Mouse (Mus musculus) large intestine, adult 2 months (tissue): ENCODE results near the gene Nebl. TPM values are rescaled to one million over a fixed set of nuclear protein-coding genes. Genes with fewer than 3 reads are reported as not detected.

Source experiments
- DNase-seq: peaks from one replicate; pipeline ENCODE4 v3.0.0-alpha.2; 2012; ENCODE audit warnings: low read depth, low spot score
- WGBS: fragments of 180-500 bp; shearing (Covaris S2); methylation state at CpG from one replicate; pipeline ENCODE4 v1.1.7; 2018; 5-methylcytosine and 5-hydroxymethylcytosine counted together
- polyA plus RNA-seq: library from polyadenylated mRNA; depleted of rRNA; stranded (reverse); fragments of >200 nt; gene quantifications from 2 replicates; pipeline ENCODE4 v1.2.3, GENCODE M21; 2012

Gene Nebl
- polyA plus RNA-seq, 1 experiment, result 2.3 TPM

- whole genome bisulfite sequencing, result 79% methylated on average over 4 of the region's 4 CpGs
- no peak for DNase-seq
These were observed 296.0 kb downstream of the Nebl start for GRCm38 (mm10) chr2:17435217-17435616.

DNA sequence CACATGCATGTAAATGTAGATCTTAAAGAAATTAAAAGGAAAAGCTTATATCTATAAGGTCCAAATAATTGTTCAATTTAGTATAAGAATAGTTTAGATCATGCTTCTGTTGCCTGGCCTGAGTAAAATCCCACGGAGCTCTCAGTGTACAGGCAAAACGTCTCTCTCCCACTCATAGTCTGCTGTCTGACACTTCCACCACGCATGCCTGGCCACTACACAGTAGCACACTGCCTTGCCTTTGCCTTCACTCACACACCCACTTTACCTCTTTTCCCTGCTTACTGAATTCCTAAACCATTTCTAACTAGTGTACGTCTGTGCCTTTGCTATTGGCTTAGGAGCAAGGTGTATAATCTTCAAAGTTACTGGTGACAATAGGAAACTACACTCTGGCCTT lies 302.2 kb downstream of the Nebl start:
- DNase-seq, result no peak
- 84% methylated on average over 4 of the region's 4 CpGs for WGBS

GRCm38 (mm10) chr2:17428156-17428555 lies 303.1 kb downstream of the Nebl start:
- 84% methylated on average over 4 of the region's 4 CpGs for WGBS
- DNase-seq, result no peak

DNA sequence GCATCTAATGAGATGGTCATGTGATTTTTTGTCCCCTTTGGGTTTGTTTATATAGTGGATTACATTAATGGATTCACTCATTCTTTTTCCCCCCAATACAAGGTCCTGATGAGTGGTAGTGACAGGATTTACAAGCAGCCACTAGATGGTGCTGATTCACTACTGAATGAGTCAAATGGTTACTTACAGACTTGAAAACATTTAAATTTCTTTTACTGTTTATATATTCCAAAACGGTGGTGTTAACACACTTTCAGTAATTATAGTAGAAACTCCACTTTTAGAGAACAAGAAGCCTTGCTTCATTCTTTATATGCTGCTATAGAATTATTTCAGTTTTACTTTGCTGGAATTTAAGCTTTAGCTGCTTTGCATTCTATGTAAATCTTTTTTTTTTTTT lies 308.3 kb downstream of the Nebl start:
- 0% methylated on average over 1 of the region's 1 CpGs for WGBS
- DNase-seq, result peak; percentile 1

- DNase-seq, result no peak
- WGBS, result 14% methylated on average over 4 of the region's 4 CpGs
These were observed 315.9 kb downstream of the Nebl start for GRCm38 (mm10) chr2:17415347-17415746.

- no peak for DNase-seq
- WGBS, result 61% methylated on average over 2 of the region's 2 CpGs
These were observed 316.9 kb downstream of the Nebl start for GRCm38 (mm10) chr2:17414324-17414723.

- WGBS, result 71% methylated on average over 8 of the region's 8 CpGs
- DNase-seq, result no peak
These were observed 317.6 kb downstream of the Nebl start for GRCm38 (mm10) chr2:17413496-17414268.

- DNase-seq, result no peak
- 74% methylated on average over 5 of the region's 5 CpGs for WGBS
These were observed 322.0 kb downstream of the Nebl start for GRCm38 (mm10) chr2:17409276-17409675.

DNA sequence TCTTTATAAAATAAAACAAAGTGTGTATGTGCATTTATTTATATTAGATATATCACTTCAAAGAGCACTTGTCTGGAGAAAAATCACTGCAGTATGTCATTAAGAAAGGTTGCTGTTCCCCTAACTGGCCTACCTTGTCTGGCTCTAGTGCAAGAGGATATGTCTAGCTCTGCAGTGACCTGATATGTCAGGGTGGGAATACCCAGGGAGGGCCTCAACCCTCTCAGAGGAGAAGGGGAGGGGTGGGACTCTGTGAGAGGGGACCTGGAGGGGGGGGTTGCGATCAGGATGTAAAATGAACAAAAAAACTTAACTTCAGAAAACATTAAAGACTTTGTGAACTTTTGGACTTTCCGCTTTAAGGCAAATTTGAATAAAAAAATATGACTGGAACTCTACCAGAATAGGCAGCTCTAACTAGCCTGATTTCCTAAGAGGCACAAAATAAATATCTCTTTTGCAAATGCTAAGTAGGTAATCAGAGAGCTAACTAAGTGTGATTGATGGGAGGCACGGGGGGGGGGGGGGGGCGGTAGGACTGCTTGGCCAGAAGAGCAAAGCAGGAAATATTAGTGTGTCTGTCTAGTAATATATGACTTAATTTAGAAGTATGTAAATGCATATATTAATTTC lies 325.2 kb downstream of the Nebl start:
- DNase-seq, result no peak
- 70% methylated on average over 4 of the region's 4 CpGs for WGBS

GRCm38 (mm10) chr2:17402511-17402910 lies 328.8 kb downstream of the Nebl start:
- no peak for DNase-seq
- 50% methylated on average over 4 of the region's 4 CpGs for WGBS

DNA sequence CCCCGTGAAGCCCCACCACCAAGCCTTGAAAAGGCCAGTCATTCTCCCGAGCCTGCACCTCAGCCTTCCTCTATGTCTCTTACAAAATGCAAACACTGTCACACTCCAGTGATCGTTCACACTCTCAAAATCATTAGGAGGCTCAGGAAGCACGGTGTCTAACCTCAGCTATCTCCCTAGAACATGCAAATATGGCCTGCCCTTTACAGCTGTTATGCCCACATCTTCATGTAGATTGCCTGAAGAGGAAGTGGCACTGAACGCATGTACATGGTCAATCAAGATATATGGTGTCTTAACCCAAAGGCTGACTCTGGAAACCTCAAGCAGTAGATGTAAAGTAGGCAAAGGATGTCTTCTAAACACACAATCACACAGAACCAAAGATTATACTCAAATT lies 335.0 kb downstream of the Nebl start:
- DNase-seq, result no peak
- 60% methylated on average over 5 of the region's 5 CpGs for WGBS

DNA sequence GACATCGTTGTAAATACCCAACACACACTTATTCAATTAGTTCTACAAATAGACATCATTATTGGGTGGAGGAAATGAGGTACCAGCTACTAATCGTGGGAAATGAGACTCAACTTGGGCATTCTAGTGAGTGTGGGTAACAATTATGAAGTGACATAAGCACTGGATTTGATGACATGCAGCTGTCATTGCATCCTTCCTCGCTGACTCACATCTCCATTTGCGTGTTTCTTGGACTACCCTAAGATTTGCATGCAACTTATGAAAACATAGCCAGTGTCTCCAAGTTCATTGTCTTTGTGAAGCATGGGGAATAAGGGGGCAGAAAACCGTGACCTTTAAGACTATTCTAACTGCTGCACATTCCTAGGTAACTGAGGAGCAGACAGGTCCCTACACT lies 339.9 kb downstream of the Nebl start:
- 79% methylated on average over 5 of the region's 5 CpGs for WGBS
- no peak for DNase-seq

- no peak for DNase-seq
- 74% methylated on average over 7 of the region's 7 CpGs for WGBS
These were observed 340.6 kb downstream of the Nebl start for GRCm38 (mm10) chr2:17390513-17391200.

DNA sequence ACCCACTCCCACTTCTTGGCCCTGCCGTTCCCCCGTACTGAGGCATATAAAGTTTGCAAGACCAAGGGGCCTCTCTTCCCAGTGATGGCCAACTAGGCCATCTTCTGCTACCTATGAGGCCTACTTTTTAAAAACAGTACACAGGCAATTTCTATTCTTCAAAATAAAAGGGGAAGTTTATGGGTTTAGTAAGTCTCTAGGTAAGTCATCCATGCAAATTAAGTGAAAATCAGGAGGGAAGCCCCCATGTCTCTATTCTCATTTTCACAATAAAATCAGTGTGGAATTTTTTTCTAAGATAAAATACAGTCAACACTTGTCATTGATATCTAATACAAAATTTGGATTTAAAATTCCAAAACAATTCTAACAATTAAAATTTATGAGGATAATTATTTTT lies 341.4 kb downstream of the Nebl start:
- DNase-seq, result no peak
- 89% methylated on average over 2 of the region's 2 CpGs for WGBS

DNA sequence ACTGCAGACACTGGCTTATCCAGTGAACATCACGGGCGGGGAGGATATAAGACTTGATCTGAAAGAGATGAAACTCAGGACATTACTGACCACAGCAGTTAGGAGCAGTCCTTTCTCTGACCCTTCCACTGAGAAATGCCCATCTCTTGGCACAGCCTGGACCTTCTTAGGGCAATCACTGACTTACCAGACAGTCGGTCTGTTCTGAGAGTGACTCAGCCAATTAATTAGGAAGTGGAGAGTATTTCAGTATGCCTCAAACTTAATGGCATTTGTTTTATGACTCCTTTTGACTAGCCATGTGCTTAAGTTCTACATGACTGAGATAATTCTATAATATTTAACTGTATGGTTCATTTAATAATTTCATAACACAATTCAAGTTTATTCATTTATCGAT lies 341.9 kb downstream of the Nebl start:
- no peak for DNase-seq
- 85% methylated on average over 4 of the region's 4 CpGs for WGBS

DNA sequence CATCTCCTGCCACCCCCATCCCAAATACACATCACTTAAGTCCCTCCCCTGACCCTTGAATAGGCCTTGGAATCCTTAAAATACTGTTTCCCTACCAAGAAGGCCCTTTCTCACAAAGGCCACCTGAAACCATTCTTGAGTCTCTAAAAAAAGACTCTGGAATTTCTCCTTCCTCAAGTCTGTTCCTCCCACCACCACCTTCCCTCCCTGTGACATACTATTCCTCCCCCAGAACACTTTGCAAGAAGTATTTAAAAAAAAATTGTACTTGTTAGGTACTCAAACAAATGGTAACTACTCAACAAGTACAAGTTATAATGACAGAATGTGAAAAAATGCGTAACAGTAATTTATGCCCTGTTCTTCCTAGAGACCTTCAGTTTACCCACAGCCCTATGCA lies 349.0 kb downstream of the Nebl start:
- DNase-seq, result no peak
- WGBS, result 93% methylated on average over 1 of the region's 1 CpGs

- 80% methylated on average over 2 of the region's 2 CpGs for WGBS
- no peak for DNase-seq
These were observed 355.3 kb downstream of the Nebl start for GRCm38 (mm10) chr2:17375916-17376315.

DNA sequence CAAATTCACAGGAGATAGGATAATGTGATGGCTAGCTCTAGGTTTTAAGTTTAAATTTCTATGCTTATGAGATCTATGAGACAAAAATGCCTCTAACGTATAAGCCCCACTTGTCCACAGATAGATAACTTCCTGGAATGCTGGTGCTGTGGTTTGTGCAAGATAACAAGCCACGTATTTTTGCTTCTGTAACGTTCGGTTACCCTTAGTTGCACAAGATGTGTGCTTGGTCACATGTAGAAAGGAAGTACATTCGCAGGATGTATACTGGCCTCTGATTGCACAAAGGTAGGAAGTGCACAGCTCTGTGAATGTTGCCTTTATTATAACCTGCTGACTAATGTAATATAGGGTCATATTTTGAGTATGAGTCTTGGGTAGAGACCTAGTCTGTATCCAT lies 365.6 kb downstream of the Nebl start:
- DNase-seq, result no peak
- WGBS, result 76% methylated on average over 5 of the region's 5 CpGs

DNA sequence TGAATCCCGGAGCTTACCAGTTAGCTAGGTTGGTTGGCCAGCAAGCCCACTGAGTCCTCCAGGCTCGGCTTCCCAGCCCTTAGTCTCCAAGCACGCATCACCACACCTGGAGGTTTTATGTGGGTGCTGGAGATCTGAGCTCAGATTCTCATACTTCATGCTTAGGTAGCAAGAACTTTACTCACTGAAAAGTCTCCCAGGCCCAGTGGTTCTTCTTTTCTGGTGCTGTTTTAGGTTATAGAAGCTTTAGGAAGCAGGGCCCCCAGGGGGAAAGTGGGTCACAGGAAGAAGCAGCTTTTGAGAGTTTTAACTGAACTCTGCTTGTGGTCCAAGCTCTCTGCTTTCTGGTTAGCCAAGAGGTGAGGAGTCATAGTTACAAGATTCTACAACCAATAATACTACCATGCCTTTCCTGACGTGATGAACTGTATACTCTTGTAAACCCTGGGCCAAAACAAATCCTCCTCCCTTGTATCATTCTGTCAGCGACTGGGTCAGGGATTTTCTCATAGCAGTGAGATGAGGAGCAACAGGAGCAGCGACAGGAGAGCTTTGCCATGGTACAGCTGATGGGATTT lies 366.2 kb downstream of the Nebl start:
- WGBS, result 60% methylated on average over 6 of the region's 6 CpGs
- DNase-seq, result no peak

- WGBS, result 42% methylated on average over 12 of the region's 12 CpGs
- DNase-seq, result no peak
These were observed 367.7 kb downstream of the Nebl start for GRCm38 (mm10) chr2:17363337-17364216.
